Comparison of ENCODE assay signal across 22 mouse cellular contexts in the genomic region with DNA sequence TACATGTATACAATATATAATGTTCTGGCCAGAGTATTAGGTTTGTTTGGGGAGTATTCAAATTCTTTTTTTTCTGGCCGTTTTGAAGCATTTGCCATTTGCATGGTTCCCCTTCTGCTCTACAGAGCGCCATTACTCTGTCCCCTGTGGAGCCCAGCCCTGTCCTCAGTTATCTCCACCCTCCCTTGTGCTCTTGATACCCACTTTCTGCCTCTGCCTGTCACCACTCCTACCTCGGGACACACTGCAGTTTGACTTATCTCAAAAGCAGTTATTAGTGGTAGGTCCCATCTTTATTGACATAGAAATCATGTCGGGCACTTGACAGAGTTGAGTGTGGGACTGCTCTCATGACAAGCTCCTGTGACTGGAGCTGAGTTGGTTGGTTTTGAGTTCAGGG. TPM values are rescaled to one million over a fixed set of nuclear protein-coding genes. Genes with fewer than 3 reads are reported as not detected.
A peak's percentile ranks its signal among the peaks of the same experiment; 100 is the strongest.
DNase-seq lines count a peak whose midpoint lies in the region; ATAC-seq and TF ChIP-seq lines count a peak whose summit lies in the region.
"Had no signal": no experiment of that assay in that cellular context is flagged by ENCODE, and none has a peak within 500 bp of the region (broad histone marks: within the 10 kb centered on the region; RNA-seq: fewer than 3 reads in every experiment).

No protein-coding gene starts in this region.

- H3K4me1 ChIP-seq in heart, embryonic 11.5 days (ENCODE audit: control insufficient read depth, insufficient read depth, low read length): 0 out of 2 replicates have a peak, but pooled peaks cover 2% of the 10 kb centered on the region
- peaks cover 3 to 4% of the 10 kb centered on the region in 2 experiments; a peak in 2 of 4 replicates for H3K4me1 ChIP-seq in heart, embryonic 14.5 days (ENCODE audit: control insufficient read depth in 2 of 2, insufficient read depth in 2 of 2, low read length in 2 of 2)
- no peaks in the 10 kb centered on the region for H3K4me1 ChIP-seq in heart, postnatal 0 days (ENCODE audit: control insufficient read depth, insufficient read depth)
- H3K4me1 ChIP-seq: embryonic facial prominence, embryonic 10.5 days; embryonic facial prominence, embryonic 12.5 days; forebrain, embryonic 13.5 days; forebrain, embryonic 15.5 days had no signal

- TF ChIP-seq EP300 in heart, postnatal 0 days (IDR thresholded peaks at IDR 0.05; ENCODE audit: low read depth): no peak

- no peak for TF ChIP-seq CTCF in heart, postnatal 0 days (IDR thresholded peaks at IDR 0.05; ENCODE audit: low read depth)

- no peak overlapping the region for H3K27ac ChIP-seq in heart, embryonic 11.5 days (ENCODE audit: low read depth, low read length)
- H3K27ac ChIP-seq in heart, embryonic 14.5 days (replicated peaks in 1 of 2; ENCODE audit: control insufficient read depth in 1 of 2, insufficient read depth in 1 of 2, low read depth in 2 of 2, low read length in 2 of 2): no peak overlapping the region; a peak in 1 of 4 replicates
- no peak overlapping the region for H3K27ac ChIP-seq in heart, postnatal 0 days (ENCODE audit: low read depth)
- H3K27ac ChIP-seq: embryonic facial prominence, embryonic 10.5 days; embryonic facial prominence, embryonic 12.5 days; forebrain, embryonic 13.5 days; forebrain, embryonic 15.5 days had no signal

- no peaks in the 10 kb centered on the region for H3K9me3 ChIP-seq in heart, embryonic 11.5 days (replicated peaks; ENCODE audit: control insufficient read depth, low read length)
- H3K9me3 ChIP-seq in heart, embryonic 14.5 days (ENCODE audit: control insufficient read depth, low read length): no peaks in the 10 kb centered on the region
- H3K9me3 ChIP-seq in heart, postnatal 0 days (replicated peaks; ENCODE audit: control insufficient read depth, low read length): no peaks in the 10 kb centered on the region
- H3K9me3 ChIP-seq: embryonic facial prominence, embryonic 10.5 days; embryonic facial prominence, embryonic 12.5 days; forebrain, embryonic 13.5 days; forebrain, embryonic 15.5 days; G1E had no signal

- no peak overlapping the region for H3K9ac ChIP-seq in heart, embryonic 11.5 days (ENCODE audit: low read depth, low read length)
- no peak overlapping the region for H3K9ac ChIP-seq in heart, embryonic 14.5 days (ENCODE audit: low read length)
- no peak overlapping the region for H3K9ac ChIP-seq in heart, postnatal 0 days (replicated peaks; ENCODE audit: low read depth, low read length)
- H3K9ac ChIP-seq: embryonic facial prominence, embryonic 12.5 days; forebrain, embryonic 13.5 days; forebrain, embryonic 15.5 days had no signal

- no peak overlapping the region for H3K4me2 ChIP-seq in heart, embryonic 11.5 days
- H3K4me2 ChIP-seq in heart, embryonic 14.5 days (ENCODE audit: low read length): no peak overlapping the region
- no peak overlapping the region for H3K4me2 ChIP-seq in heart, postnatal 0 days (ENCODE audit: low read depth, low read length)
- H3K4me2 ChIP-seq: embryonic facial prominence, embryonic 12.5 days; forebrain, embryonic 13.5 days; forebrain, embryonic 15.5 days had no signal

- no peaks in the 10 kb centered on the region for H3K27me3 ChIP-seq in heart, embryonic 11.5 days (ENCODE audit: control insufficient read depth, insufficient read depth, low read length)
- no peaks in the 10 kb centered on the region for H3K27me3 ChIP-seq in heart, embryonic 14.5 days (ENCODE audit: control insufficient read depth, insufficient read depth, low read length)
- no peaks in the 10 kb centered on the region for H3K27me3 ChIP-seq in heart, postnatal 0 days (ENCODE audit: control insufficient read depth, insufficient read depth, low read length)
- H3K27me3 ChIP-seq: CH12.LX; embryonic facial prominence, embryonic 12.5 days; forebrain, embryonic 13.5 days; forebrain, embryonic 15.5 days; Patski had no signal

- no peak for ATAC-seq in heart, embryonic 11.5 days (replicated peaks; ENCODE audit: insufficient number of reproducible peaks, low FRiP score, low TSS enrichment)
- ATAC-seq in heart, embryonic 14.5 days (ENCODE audit: insufficient number of reproducible peaks, insufficient read depth, low FRiP score, low read depth): 0 out of 2 replicates have a peak, but pooled peaks have one; percentile 13
- ATAC-seq in heart, postnatal 0 days (ENCODE audit: insufficient read depth, low read depth): peak; percentile 69
- ATAC-seq: activated CD4-positive, CD25-positive, alpha-beta regulatory T cell, adult 4 months; CD4-positive, CD25-positive, alpha-beta regulatory T cell, adult 4 months; forebrain, embryonic 13.5 days; forebrain, embryonic 15.5 days; Patski had no signal

- WGBS in heart, embryonic 11.5 days (ENCODE audit: insufficient replicate concordance): 53% methylated on average over 4 of the region's 4 CpGs
- 52% methylated on average over 4 of the region's 4 CpGs for WGBS in heart, embryonic 14.5 days
- 45% methylated on average over 4 of the region's 4 CpGs for WGBS in heart, postnatal 0 days

- H3K4me3 ChIP-seq in heart, embryonic 11.5 days (ENCODE audit: low read depth, low read length): no peak overlapping the region
- H3K4me3 ChIP-seq in heart, embryonic 14.5 days (ENCODE audit: control insufficient read depth in 1 of 2, insufficient read depth in 1 of 2, low read depth in 1 of 2, low read length in 2 of 2): no peak overlapping the region
- no peak overlapping the region for H3K4me3 ChIP-seq in heart, postnatal 0 days (ENCODE audit: low read depth, low read length)
- H3K4me3 ChIP-seq: embryonic facial prominence, embryonic 10.5 days; embryonic facial prominence, embryonic 12.5 days; forebrain, embryonic 13.5 days; forebrain, embryonic 15.5 days had no signal

- intact Hi-C loops in heart, postnatal 36 days (cut with DNase I): no loop called here

- H3K36me3 ChIP-seq in heart, embryonic 11.5 days (ENCODE audit: control insufficient read depth, insufficient read depth, low read length): peaks cover 41% of the 10 kb centered on the region
- H3K36me3 ChIP-seq in heart, embryonic 14.5 days (ENCODE audit: control insufficient read depth, insufficient read depth, low read length): peaks cover 85% of the 10 kb centered on the region
- peaks cover 81% of the 10 kb centered on the region for H3K36me3 ChIP-seq in heart, postnatal 0 days (replicated peaks; ENCODE audit: control insufficient read depth, insufficient read depth, low read length)

- DNase-seq in heart, adult 11 months: peak; percentile 73
- DNase-seq in heart, postnatal 36 days: no peak
- no peak for DNase-seq in heart, postnatal 0 days (ENCODE audit: low spot score)
- DNase-seq in heart, adult 9 months (ENCODE audit: low spot score in 2 of 2): no peak
- DNase-seq: adrenal gland, adult 8-10 months; B cell, adult 2 months; cerebellum, adult 11-12 months; cerebellum, adult 2 months; cerebellum, adult 9-10 months; cerebellum, postnatal 10 days; cerebellum, postnatal 25 days had no signal

RNA-seq across cellular contexts. Expression of gene Nrd1, which starts 42.3 kb away (rescaled TPM):
- polyA plus RNA-seq in heart, embryonic 11.5 days (2014; fragmentation: Nextera tagmentation; extraction: Ambion mirVana): 42.5 and 46.6 TPM in 2 replicates
- polyA plus RNA-seq in heart, embryonic 14.5 days (2014; fragmentation: Nextera tagmentation; extraction: Ambion mirVana): 37.5 and 37.9 TPM in 2 replicates
- total RNA-seq in heart, postnatal 36 days (2021): 100 to 1,000 TPM; 132 to 133 TPM
- 26.1 and 63.5 TPM in 2 replicates for total RNA-seq in heart, postnatal 0 days (2014; rRNA removed; ENCODE audit: low replicate concordance)
- 32.6 and 35.0 TPM in 2 replicates for polyA plus RNA-seq in heart, postnatal 0 days (2015; fragmentation: Nextera tagmentation; extraction: Ambion mirVana)
